Mouse (Mus musculus) limb, embryonic 14.5 days (tissue): ENCODE results near the gene Dcdc2b. TPM values are rescaled to one million over a fixed set of nuclear protein-coding genes. Genes with fewer than 3 reads are reported as not detected.

Source experiments
- ATAC-seq: fragments of 200-750 bp; cut with Nextera tagmentation; 2 replicates; pipeline ENCODE4 v1.8.0; 2017; ENCODE audit warnings: low read depth, moderate number of reproducible peaks, moderate TSS enrichment; ENCODE audit not compliant: low FRiP score
- DNase-seq: peaks from one replicate; pipeline ENCODE4 v3.0.0-alpha.2; 2015; ENCODE audit warnings: low spot score
- H3K27ac ChIP-seq: fragments of 300-500 bp; sonication (generic); replicated peaks from 2 replicates; pipeline ENCODE4 v1.5.1; 2014; ENCODE audit warnings: low read depth, mild to moderate bottlenecking, low read length, moderate library complexity, mixed read lengths
- H3K27me3 ChIP-seq: fragments of 300-500 bp; sonication (generic); 2 replicates; pipeline ENCODE4 v1.6.1; 2014; ENCODE audit warnings: low read length, mixed read lengths; ENCODE audit not compliant: control insufficient read depth, insufficient read depth
- H3K36me3 ChIP-seq: fragments of 300-500 bp; sonication (generic); 2 replicates; pipeline ENCODE4 v1.6.1; 2014; ENCODE audit warnings: mild to moderate bottlenecking, low read length, moderate library complexity, mixed read lengths; ENCODE audit not compliant: control insufficient read depth, insufficient read depth
- H3K4me1 ChIP-seq: fragments of 300-500 bp; sonication (generic); 2 replicates; pipeline ENCODE4 v1.6.1; 2014; ENCODE audit warnings: antibody characterized with exemption, low read length, mixed read lengths; ENCODE audit not compliant: control insufficient read depth, insufficient read depth
- H3K4me2 ChIP-seq: fragments of 300-500 bp; sonication (generic); replicated peaks from 2 replicates; pipeline ENCODE4 v1.6.1; 2014; ENCODE audit warnings: low read depth, mild to moderate bottlenecking, low read length, moderate library complexity; ENCODE audit not compliant: severe bottlenecking
- H3K4me3 ChIP-seq: fragments of 300-500 bp; sonication (generic); replicated peaks from 2 replicates; pipeline ENCODE4 v1.5.1; 2014; ENCODE audit warnings: low read length
- H3K9ac ChIP-seq: fragments of 300-500 bp; sonication (generic); 2 replicates; pipeline ENCODE4 v1.6.1; 2014; ENCODE audit warnings: mild to moderate bottlenecking, low read depth, low read length, moderate library complexity; ENCODE audit not compliant: severe bottlenecking
- H3K9me3 ChIP-seq: fragments of 300-500 bp; sonication (generic); 2 replicates; pipeline ENCODE4 v1.6.1; 2016; ENCODE audit warnings: low read length; ENCODE audit not compliant: control insufficient read depth
- POLR2A ChIP-seq: fragments of 200-500 bp; IDR thresholded peaks from 2 replicates; pipeline ENCODE4 v1.8.0; 2012; ENCODE audit warnings: inconsistent platforms, mild to moderate bottlenecking, moderate library complexity, borderline replicate concordance; ENCODE audit not compliant: insufficient read depth, insufficient read length; ENCODE audit errors: extremely low read depth
- WGBS: fragments of 180-500 bp; shearing (Covaris S2); extraction: QIAGEN DNeasy Blood & Tissue Kit; methylation state at CpG from one replicate; pipeline ENCODE4 v1.1.7; 2014; 5-methylcytosine and 5-hydroxymethylcytosine counted together
- polyA plus RNA-seq, 2 experiments: library from polyadenylated mRNA; depleted of rRNA in 1 of 2; stranded (reverse) in 1 of 2; unstranded in 1 of 2; fragments of >200 nt; fragmentation: Nextera tagmentation in 1 of 2; extraction: Ambion mirVana in 1 of 2; gene quantifications; 2 replicates each; pipeline versions ENCODE4 v1.2.1 to v1.2.3; 2012 to 2014

Gene Dcdc2b
- polyA plus RNA-seq, 2 experiments, result 2.5 to 5.2 TPM

- peaks cover 40% of the 10 kb centered on the region for H3K36me3 ChIP-seq
- H3K9ac ChIP-seq, result peak overlapping the region; percentile 76
- no peak for ATAC-seq
- peak; percentile 56 for DNase-seq
- no peak for TF ChIP-seq POLR2A
- H3K27ac ChIP-seq, result peak overlapping the region; percentile 83
- peak overlapping the region; percentile 60 for H3K4me3 ChIP-seq
- H3K4me2 ChIP-seq, result peak overlapping the region; percentile 88
- H3K27me3 ChIP-seq, result no peaks in the 10 kb centered on the region
- no peaks in the 10 kb centered on the region for H3K9me3 ChIP-seq
- WGBS, result 5% methylated on average over 6 of the region's 6 CpGs
- H3K4me1 ChIP-seq, result peaks cover 19% of the 10 kb centered on the region
Measured at GRCm38 (mm10) chr4:129625029-129625370, 10.9 kb upstream of the Dcdc2b start.

DNA sequence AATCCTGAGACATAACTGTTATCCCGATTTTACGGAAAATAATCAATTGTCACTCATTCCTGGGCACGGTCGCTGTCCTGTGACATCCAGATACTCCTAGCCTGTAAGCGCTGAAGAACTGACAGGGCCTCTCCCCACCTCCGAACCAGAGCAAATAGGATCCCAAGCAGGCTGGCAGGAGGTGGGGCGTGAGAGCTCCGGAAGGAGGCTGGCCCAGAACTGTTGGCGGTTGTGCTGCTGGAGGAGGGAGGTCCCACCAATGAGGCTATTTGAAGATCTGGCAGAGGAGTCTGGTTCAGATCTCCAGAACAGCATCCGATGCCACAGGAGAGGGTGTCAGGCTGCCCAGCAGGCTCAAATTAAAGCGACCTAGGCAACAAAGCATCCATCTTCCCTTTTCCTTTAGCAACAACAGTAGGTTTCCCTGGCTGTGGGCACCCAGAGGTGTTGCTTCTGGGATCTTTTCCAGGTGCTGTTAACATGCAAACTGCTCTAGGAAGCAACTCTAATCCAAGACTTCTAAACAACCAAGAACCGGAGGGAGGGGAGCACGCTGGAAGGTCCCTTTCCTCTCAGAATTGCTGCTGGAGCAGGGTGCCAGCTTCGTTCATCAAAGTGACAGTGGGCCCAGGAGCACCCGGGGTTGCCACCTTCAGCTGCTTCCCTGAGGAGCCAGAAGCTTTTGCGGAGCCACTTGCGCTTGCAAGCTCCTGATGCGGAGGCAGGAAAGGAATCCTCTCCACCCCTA is 10.4 kb upstream of the Dcdc2b start:
- Histone ChIP-seq H3K4me1 (peaks cover 19% of the 10 kb centered on the region), H3K36me3 (peaks cover 35% of the 10 kb centered on the region), H3K9ac (peak overlapping the region; percentile 76), H3K27ac (peak overlapping the region; percentile 83), H3K27me3 (no peaks in the 10 kb centered on the region), H3K4me2 (peak overlapping the region; percentile 88), H3K9me3 (no peaks in the 10 kb centered on the region), H3K4me3 (peak overlapping the region; percentile 60)
- TF ChIP-seq POLR2A, result 0 out of 2 replicates have a peak, but pooled peaks have one; percentile 30
- peak; percentile 87 for ATAC-seq
- DNase-seq, result peak; percentile 93
- 1% methylated on average over 18 of the region's 18 CpGs for WGBS

- Histone ChIP-seq H3K27ac (peak within 1 kb of the TSS; percentile 83), H3K27me3 (no peaks in the 10 kb centered on the region), H3K4me3 (peak within 1 kb of the TSS; percentile 60), H3K4me1 (peaks cover 19% of the 10 kb centered on the region), H3K36me3 (peaks cover 27% of the 10 kb centered on the region), H3K9ac (peak within 1 kb of the TSS; percentile 76), H3K9me3 (no peaks in the 10 kb centered on the region), H3K4me2 (peak within 1 kb of the TSS; percentile 88)
- TF ChIP-seq POLR2A, result no peak
- ATAC-seq, result peak; percentile 20
- WGBS, result 0% methylated on average over 10 of the region's 10 CpGs
- no peak for DNase-seq
Measured at GRCm38 (mm10) chr4:129623681-129624091, 9.6 kb upstream of the Dcdc2b start, which contains the start of gene Ccdc28b. Gene Ccdc28b, minus strand, starts transcription at chr4:129623947.

DNA sequence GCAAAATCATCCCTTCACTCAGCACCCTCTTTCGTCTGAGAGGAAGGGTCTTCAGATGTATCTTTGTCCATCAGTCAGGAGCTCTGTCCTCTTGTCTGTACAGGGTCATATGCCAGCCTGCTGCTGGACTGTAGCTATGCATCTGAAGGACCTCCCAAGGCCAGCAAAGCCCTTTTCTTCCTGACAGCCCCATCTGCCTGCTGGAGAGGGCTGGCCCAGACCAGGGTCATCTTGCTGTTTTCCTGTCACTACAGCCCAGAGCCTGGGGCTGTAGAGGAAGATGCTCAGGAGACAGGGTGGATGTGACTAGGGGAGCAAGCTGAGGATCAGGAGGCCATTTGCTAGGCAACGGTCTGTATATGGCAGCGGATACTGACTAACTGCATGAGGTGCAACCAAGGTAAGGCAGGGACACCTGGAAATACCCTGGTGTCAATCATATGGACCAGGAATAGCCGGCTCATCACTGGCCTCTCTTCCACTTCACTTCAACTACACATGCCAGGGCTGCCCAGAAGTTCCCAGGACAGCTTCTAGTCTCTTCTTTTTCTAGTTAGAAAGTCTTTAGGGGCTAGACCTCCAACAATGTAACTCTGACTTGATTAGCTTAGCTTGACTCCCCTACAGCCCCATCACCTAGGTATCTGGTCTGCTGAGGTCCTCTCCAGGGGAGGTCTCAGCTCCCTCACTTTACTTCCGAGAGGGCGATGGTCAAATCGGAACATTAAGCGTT is 8.9 kb upstream of the Dcdc2b start:
- DNase-seq (no peak), ATAC-seq (no peak)
- WGBS, result 20% methylated on average over 8 of the region's 8 CpGs
- Histone ChIP-seq H3K36me3 (peaks cover 20% of the 10 kb centered on the region), H3K9ac (peak overlapping the region; percentile 76), H3K27ac (peak overlapping the region; percentile 83; the same call in 1 of the 2 replicates), H3K4me3 (peak overlapping the region; percentile 60), H3K9me3 (no peaks in the 10 kb centered on the region), H3K4me1 (peaks cover 25% of the 10 kb centered on the region), H3K27me3 (no peaks in the 10 kb centered on the region), H3K4me2 (peak overlapping the region; percentile 88)
- no peak for TF ChIP-seq POLR2A

- DNase-seq (no peak), ATAC-seq (no peak)
- H3K36me3 ChIP-seq, result peaks cover 13% of the 10 kb centered on the region
- H3K4me3 ChIP-seq, result no peak overlapping the region
- H3K4me2 ChIP-seq, result peak overlapping the region; percentile 88; the same call in 1 of the 2 replicates
- H3K27me3 ChIP-seq, result no peaks in the 10 kb centered on the region
- H3K9me3 ChIP-seq, result no peaks in the 10 kb centered on the region
- peaks cover 26% of the 10 kb centered on the region for H3K4me1 ChIP-seq
- TF ChIP-seq POLR2A, result no peak
- H3K27ac ChIP-seq, result no peak overlapping the region
- no peak overlapping the region for H3K9ac ChIP-seq
- 80% methylated on average over 11 of the region's 11 CpGs for WGBS
Measured at GRCm38 (mm10) chr4:129622120-129622802, 8.2 kb upstream of the Dcdc2b start.
